Mouse (Mus musculus) ZHBTc4 (cell line): ENCODE measurements at regions not wholly inside any gene's neighbourhood (a gene's known extent, or its start where the extent isn't known, plus 50 kb on each side); places are given as distances from the start of the nearest gene placed in this dataset.

Experiments used
- DNase-seq: peaks from one replicate; pipeline ENCODE4 v3.0.0-alpha.2; 2011; ENCODE audit warnings: low read depth, low spot score

DNA sequence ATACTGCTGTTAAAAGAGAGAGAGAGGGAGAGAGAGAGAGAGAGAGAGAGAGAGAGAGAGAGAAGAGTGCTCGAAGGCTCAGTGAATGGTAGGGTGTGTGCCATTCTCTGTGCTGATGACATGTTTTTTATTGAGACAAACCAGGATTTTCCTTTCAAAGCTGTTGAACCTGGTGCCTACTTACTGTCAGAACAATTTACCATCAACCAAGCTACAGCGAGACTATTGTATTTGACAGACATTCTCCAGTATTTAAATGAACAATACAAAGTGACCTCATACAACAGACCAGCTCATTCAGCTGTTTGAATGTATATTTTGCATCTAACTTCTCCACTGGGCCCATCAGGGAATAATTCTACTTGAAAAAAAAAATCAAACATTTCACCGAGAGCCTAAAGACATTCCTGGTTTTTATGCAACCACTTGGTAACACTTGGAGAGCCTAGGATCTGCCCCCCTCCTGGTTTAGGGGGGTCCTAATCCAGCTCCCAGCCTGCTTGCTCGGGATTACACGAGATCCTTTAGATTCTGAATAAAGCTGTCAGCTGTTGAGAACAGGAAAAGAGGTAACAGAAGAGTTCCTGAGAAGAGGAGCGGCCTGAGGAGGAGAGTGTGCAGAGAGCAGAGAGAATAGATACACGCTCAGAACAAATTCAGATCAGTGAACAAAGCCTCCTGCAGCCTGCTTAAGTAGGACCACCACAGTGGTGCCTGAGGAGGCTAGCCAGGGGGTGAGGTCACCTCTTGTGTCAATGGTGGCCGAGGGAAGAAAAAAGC lies 117.3 kb downstream of the Anapc10 start:
- peak; percentile 7 for DNase-seq

DNA sequence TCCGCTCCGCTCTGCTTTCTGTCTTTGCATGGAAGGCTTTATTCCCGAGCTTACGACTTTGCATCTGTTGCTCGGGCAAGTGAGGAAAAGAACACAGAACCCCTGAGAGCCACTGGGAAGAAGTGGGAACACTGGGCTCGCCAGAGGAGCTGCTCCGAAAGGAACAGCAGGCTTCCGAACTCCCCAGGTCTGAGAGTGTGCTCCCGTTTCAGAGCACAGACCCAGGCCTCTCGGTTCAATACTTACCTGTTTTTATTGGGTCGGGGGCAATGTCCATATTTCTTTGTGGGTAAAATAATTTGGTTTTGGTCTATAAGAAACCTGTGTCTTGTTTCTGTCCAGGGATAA lies 117.9 kb downstream of the Anapc10 start:
- DNase-seq, result no peak

DNA sequence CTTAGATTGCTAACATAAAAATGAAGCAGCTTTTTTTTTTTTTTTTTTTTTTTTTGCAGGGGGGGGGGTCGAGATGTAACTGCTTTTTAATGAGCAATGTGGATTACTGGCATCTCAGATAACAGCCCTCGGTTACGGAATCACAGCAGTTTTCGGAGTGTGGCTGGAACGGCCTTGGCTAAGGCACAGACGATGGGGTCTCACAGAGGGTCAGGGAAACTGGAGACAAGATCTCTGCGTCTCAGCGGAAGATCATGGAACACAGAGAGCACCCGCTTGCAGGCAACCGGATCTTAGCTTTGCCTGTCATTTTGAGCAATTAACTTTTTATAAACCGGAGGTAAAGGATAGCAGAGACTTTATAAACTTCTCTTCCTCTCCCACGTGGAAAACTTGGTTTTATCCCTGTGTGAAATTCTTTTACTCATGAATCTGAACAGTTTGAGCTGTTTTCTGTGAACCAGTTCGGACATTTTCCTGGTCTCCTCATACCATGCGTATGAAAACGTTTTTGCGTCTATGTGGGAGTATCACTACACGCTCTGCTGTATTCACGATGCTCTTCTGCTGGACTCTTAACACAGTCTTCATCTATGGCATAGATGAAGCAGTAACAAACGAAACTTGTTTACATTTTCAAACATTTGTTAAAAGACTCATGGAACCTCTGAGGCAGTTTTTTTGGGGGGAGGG lies 118.5 kb downstream of the Anapc10 start:
- no peak for DNase-seq

DNA sequence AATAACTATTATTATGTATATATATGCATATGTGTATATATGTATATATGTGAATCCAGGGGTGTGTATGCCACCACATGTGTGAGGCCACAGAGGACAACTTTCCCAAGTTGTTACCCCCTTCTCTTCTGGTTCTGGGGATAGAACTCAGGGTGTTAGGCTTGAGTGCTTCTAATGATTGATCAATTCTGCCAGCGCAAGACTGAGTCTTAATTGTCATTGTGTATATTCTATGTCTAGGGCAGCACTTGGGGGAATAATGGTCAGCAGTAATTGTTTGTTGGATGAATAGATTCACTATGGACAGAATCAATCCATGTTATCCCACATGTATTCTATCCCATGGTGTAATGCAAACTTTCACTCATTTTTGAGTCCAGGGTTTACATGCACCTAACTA lies 127.3 kb downstream of the Anapc10 start:
- no peak for DNase-seq

DNA sequence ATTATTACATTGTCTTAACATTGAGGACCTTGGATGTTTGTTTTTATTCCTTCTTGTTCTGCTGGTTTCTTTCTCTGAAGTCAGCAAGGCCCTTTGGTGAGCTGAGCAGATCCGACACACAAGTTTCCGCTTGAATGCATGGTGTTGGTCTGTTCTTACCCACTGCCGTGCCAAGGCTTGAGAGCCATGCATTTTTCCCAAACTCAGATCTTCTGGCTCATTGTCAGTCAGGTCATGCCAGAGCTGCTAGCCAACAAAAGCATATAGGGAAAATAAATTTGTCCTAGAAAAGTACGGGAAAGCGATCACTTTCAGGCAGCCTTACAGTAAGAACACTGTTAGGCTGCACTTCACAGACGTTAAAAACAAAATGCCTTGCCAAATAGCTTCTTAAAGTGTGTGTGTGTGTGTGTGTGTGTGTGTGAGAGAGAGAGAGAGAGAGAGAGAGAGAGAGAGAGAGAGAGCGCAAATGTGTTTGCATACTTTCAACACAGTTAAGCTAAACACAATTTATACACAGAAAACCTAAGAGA lies 138.4 kb downstream of the Anapc10 start:
- DNase-seq, result no peak

DNA sequence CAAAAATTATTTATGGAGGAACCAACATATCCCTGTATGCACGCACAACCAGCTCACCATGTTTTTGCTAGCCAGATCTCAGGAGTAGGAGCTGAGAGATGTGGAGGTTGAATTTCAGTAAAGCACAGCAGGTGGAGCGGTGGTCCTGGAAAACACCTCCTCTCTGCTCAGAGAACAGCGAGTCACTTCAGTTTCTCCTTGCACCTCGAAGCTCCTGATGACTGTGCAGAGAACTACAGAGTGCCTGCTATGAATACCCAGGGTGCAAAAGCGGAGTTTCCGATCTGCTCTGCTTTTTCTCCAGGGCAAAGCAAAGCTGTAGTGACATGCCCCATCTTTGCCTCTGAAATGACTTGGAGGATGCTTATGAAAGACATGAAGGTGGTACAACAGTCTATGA lies 138.9 kb downstream of the Anapc10 start:
- no peak for DNase-seq

DNA sequence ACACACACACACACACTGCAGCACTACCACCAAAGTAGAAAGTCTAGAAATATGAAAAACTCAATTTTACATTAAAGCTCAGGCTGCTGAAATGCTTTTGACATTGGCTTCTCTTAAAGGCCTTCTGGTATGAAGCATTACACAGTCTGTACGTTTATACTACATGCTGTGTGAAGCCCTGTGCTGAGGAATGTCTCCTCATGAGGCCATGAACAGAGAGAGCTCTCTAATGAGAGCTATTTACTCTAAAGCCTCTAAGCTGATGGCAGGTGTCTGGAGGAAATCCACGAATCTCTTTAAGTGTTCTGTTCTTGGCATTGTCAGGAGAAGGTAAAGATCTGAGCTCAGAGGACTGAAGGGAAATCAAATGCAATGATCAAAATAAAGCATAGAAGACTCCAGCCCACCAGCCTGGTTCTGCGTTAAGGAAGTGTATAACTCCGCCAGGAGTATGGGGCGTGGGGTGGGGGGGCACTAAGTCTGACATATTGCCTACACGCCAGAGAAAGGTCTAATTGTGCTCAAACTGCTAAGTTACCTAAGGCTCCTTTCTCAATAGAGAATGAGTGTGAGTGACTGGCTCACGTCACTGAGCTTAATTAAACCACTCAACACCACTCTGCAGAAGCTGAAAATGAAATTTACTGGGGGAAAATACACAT lies 160.9 kb downstream of the Anapc10 start:
- no peak for DNase-seq

DNA sequence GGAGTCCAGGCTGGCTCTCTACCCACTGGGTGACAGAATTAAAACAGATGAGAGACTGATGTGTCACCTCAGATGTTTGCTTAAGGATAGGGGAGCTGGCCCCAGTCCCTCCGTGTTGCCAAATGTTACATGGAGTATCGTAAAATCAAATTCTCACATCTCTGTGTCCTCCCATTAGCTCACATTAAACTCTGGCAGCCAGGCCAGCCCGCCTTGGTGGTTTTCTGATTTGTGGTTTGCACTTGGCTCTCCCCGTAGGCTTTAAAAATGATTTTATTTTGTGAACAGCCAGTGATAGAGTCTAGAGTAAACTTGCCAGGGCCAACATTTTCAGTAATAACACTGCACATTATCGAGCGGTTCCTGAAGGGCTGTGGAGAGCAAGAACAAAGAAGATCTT lies 149.8 kb downstream of the Hhip start:
- no peak for DNase-seq
